Mouse (Mus musculus) megakaryocyte, embryonic 14.5 days (primary cell): Measurements from ENCODE around the gene Dapk3. TPM values are rescaled to one million over a fixed set of nuclear protein-coding genes. Genes with fewer than 3 reads are reported as not detected.

Source experiments
- H3K27me3 ChIP-seq: replicated peaks from 2 replicates; pipeline ENCODE3; 2012; ENCODE audit warnings: inconsistent platforms
- H3K36me3 ChIP-seq: replicated peaks from 2 replicates; pipeline ENCODE3; 2012; ENCODE audit warnings: low read length, inconsistent platforms, mixed read lengths
- H3K4me1 ChIP-seq: 2 replicates; pipeline ENCODE4 v1.6.1; 2012; ENCODE audit warnings: inconsistent platforms
- H3K4me3 ChIP-seq: replicated peaks from 2 replicates; pipeline ENCODE3; 2012; ENCODE audit warnings: moderate library complexity, mild to moderate bottlenecking, inconsistent platforms
- H3K9me3 ChIP-seq: 2 replicates; pipeline ENCODE4 v1.6.1; 2012; ENCODE audit warnings: inconsistent platforms
- FLI1 ChIP-seq: IDR thresholded peaks from 2 replicates; pipeline ENCODE4 v1.6.1; 2012; ENCODE audit warnings: low read length, inconsistent platforms, mixed read lengths
- GATA1 ChIP-seq: IDR thresholded peaks from 3 replicates; pipeline ENCODE4 v1.6.1; 2012; ENCODE audit warnings: mixed read lengths, low read length, inconsistent platforms, borderline replicate concordance
- polyA plus RNA-seq: library from polyadenylated mRNA; stranded (reverse); fragments of >175 nt; gene quantifications from 2 replicates; pipeline ENCODE4 v1.2.3, GENCODE M21; 2012; ENCODE audit warnings: low replicate concordance; ENCODE audit not compliant: insufficient read depth

Gene Dapk3
- polyA plus RNA-seq, 1 experiment, result 168 TPM

DNA sequence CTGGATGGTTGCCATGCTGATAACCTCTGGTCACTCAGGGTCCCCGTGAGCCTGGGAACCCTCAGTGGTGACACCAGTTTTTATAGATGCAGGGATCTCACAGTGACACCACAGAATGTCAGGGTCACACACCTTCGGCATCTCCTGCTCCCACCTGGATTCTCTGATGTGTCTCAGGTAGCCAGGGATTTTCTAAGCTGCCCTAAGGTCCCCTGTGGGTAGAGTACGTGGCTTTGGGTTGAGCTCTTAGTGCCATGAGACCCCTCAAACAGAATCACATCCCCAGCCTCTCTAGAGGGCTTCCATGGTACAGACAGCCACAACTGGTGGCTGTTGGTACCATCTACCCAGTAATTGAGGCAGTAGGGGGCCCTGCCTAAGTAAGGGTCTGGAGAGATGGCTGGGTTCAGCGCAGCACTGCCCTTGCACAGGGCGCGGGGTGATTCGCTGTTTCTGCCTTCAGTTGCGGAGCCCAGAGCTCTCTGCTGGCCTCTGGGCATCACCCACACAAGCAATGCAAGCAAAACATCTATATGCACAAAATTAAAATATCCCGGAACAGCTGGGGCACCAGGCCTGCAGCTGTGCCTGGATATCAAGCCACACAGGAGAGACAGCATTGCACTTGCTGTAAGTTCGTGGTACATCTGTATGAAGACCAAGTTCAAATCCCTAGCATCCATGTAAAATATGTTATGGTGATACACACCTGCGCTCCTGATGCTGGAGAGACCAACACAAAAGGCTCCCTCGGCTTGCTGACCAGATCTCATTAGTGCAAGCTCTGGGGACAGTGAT, 53.9 kb downstream of the Dapk3 start:
- Histone ChIP-seq H3K4me1 (peaks cover 36% of the 10 kb centered on the region), H3K4me3 (no peak overlapping the region), H3K27me3 (peaks cover 73% of the 10 kb centered on the region), H3K36me3 (no peaks in the 10 kb centered on the region), H3K9me3 (no peaks in the 10 kb centered on the region)
- TF ChIP-seq FLI1 (no peak), GATA1 (no peak)

DNA sequence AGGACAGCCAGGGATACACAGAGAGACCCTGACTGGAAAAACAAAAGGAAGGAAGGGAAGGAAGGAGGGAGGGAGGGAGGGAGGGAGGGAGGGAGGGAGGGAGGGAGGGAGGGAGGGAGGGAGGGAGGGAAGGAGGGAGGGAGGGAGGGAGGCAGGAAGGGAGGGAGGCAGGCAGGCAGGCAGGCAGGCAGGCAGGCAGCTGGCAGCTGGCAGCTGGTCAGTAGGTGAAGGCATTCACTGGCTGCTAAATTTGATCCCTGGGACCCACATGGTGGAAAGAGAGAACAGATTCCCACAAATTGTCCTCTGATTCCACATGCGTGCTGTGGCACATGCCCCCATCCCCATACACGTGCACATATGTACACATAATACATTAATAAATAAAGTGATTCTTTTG, 55.8 kb downstream of the Dapk3 start:
- no peaks in the 10 kb centered on the region for H3K9me3 ChIP-seq
- TF ChIP-seq FLI1 (no peak), GATA1 (no peak)
- H3K4me3 ChIP-seq, result no peak overlapping the region
- peaks cover 23% of the 10 kb centered on the region for H3K4me1 ChIP-seq
- peaks cover 83% of the 10 kb centered on the region for H3K27me3 ChIP-seq
- no peaks in the 10 kb centered on the region for H3K36me3 ChIP-seq

DNA sequence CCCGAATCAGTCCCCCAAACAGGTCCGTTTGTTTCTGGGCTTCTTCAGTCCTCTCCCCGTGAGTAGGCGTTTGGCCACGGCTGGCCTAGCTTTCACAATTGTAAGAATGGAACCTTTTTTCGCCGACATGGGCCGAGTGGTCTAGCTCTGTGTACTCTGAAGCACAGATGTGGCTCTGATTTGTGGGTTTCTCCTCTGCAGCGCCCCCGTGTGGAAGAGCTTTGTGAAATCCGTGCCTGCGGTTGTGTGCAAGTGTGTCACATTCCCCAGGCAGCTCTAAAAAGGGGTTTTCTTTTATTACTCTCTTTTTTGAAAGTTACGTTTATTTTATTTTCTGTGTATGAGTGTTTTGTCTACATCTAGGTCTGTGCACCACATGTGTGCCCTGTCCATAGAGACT, 58.1 kb downstream of the Dapk3 start:
- no peaks in the 10 kb centered on the region for H3K36me3 ChIP-seq
- H3K4me3 ChIP-seq, result no peak overlapping the region
- peaks cover 38% of the 10 kb centered on the region for H3K4me1 ChIP-seq
- TF ChIP-seq FLI1 (no peak), GATA1 (no peak)
- no peaks in the 10 kb centered on the region for H3K9me3 ChIP-seq
- H3K27me3 ChIP-seq, result peaks cover 86% of the 10 kb centered on the region

DNA sequence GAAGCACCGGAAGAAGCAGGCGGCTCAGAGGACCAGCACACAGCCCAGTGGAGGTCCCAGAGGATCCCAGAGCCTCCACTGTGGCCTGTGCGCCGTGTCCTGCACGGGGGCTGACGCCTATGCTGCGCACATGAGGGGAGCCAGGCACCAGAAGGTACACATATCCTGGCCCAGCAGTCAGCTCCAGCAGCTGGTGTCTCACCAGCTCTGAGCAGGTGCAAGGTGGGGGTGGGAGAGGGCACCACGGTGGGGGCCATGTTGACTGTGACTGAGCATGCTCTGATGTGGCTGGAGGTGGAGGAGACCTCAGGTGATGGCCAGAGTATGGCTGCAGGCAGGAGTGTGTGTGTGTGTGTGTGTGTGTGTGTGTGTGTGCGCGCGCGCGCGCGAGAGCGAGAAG, 59.2 kb downstream of the Dapk3 start:
- no peak overlapping the region for H3K4me3 ChIP-seq
- no peaks in the 10 kb centered on the region for H3K36me3 ChIP-seq
- H3K27me3 ChIP-seq, result peaks cover 87% of the 10 kb centered on the region
- peaks cover 45% of the 10 kb centered on the region for H3K4me1 ChIP-seq
- TF ChIP-seq FLI1 (no peak), GATA1 (no peak)
- no peaks in the 10 kb centered on the region for H3K9me3 ChIP-seq

Other genes starting within 250 kb of the Dapk3 start
- 0.41 and 1.1 TPM in 2 replicates for gene Gng7, start 168.1 kb upstream of the Dapk3 start, polyA plus RNA-seq
- gene Diras1, start 157.3 kb upstream of the Dapk3 start, polyA plus RNA-seq, result 0.06 TPM in 1 of 2 replicates, not detected in the other
- gene Slc39a3, start 145.6 kb upstream of the Dapk3 start, polyA plus RNA-seq, result 1.9 and 7.5 TPM in 2 replicates
- gene Sgta, start 122.8 kb upstream of the Dapk3 start, polyA plus RNA-seq, result 262 and 632 TPM in 2 replicates
- 62.3 and 65.0 TPM in 2 replicates for gene Thop1, start 113.0 kb upstream of the Dapk3 start, polyA plus RNA-seq
- gene Creb3l3, start 84.1 kb upstream of the Dapk3 start, polyA plus RNA-seq, result not detected in 2 replicates
- gene Map2k2, start 77.1 kb upstream of the Dapk3 start, polyA plus RNA-seq, result 407 and 1,114 TPM in 2 replicates
- gene Zbtb7a, start 47.8 kb upstream of the Dapk3 start, polyA plus RNA-seq, result 100.0 and 136 TPM in 2 replicates
- gene Pias4, start 15.1 kb upstream of the Dapk3 start, polyA plus RNA-seq, result 95.2 and 184 TPM in 2 replicates
- gene Eef2, start 6.4 kb upstream of the Dapk3 start, polyA plus RNA-seq, result 439 and 1,295 TPM in 2 replicates
- gene 4930442H23Rik, start 844 bp downstream of the Dapk3 start, polyA plus RNA-seq, result not detected in 2 replicates
- gene Nmrk2, start 19.0 kb downstream of the Dapk3 start, polyA plus RNA-seq, result not detected in 2 replicates
- not detected in 2 replicates for gene Atcay, start 47.8 kb downstream of the Dapk3 start, polyA plus RNA-seq
- gene Zfr2, start 50.1 kb downstream of the Dapk3 start, polyA plus RNA-seq, result 1.4 TPM in 1 of 2 replicates, not detected in the other
- gene Matk, start 69.9 kb downstream of the Dapk3 start, polyA plus RNA-seq, result 6.2 and 21.4 TPM in 2 replicates
- 458 and 769 TPM in 2 replicates for gene Mrpl54, start 83.9 kb downstream of the Dapk3 start, polyA plus RNA-seq
- 93.1 and 154 TPM in 2 replicates for gene Apba3, start 84.0 kb downstream of the Dapk3 start, polyA plus RNA-seq
- 4.6 and 5.5 TPM in 2 replicates for gene Tjp3, start 108.6 kb downstream of the Dapk3 start, polyA plus RNA-seq
- gene Pip5k1c, start 110.0 kb downstream of the Dapk3 start, polyA plus RNA-seq, result 124 and 136 TPM in 2 replicates
- gene Cactin, start 138.1 kb downstream of the Dapk3 start, polyA plus RNA-seq, result 76.5 and 78.5 TPM in 2 replicates
- gene Tbxa2r, start 145.7 kb downstream of the Dapk3 start, polyA plus RNA-seq, result 87.5 and 153 TPM in 2 replicates
- gene Gipc3, start 160.3 kb downstream of the Dapk3 start, polyA plus RNA-seq, result 2.9 and 11.0 TPM in 2 replicates
- 302 and 601 TPM in 2 replicates for gene Hmg20b, start 167.5 kb downstream of the Dapk3 start, polyA plus RNA-seq
- gene Mfsd12, start 174.5 kb downstream of the Dapk3 start, polyA plus RNA-seq, result 20.2 and 44.1 TPM in 2 replicates
- gene 4930404N11Rik, start 182.8 kb downstream of the Dapk3 start, polyA plus RNA-seq, result 30.6 and 109 TPM in 2 replicates
- 71.2 and 72.9 TPM in 2 replicates for gene Fzr1, start 195.5 kb downstream of the Dapk3 start, polyA plus RNA-seq
- 80.4 and 114 TPM in 2 replicates for gene Dohh, start 201.4 kb downstream of the Dapk3 start, polyA plus RNA-seq
- gene Gm48551, start 201.5 kb downstream of the Dapk3 start, polyA plus RNA-seq, result 0.89 TPM in 1 of 2 replicates, not detected in the other
- 8.4 TPM in 1 of 2 replicates, not detected in the other for gene Gm48552, start 206.0 kb downstream of the Dapk3 start, polyA plus RNA-seq
- gene Smim24, start 210.0 kb downstream of the Dapk3 start, polyA plus RNA-seq, result 4.4 TPM in 1 of 2 replicates, not detected in the other